Mouse (Mus musculus) embryonic fibroblast, embryonic 13.5 days (primary cell): ENCODE results near the gene Cdh13.
A peak's percentile ranks its signal among the peaks of the same experiment; 100 is the strongest.

ENCODE experiments used
- CTCF ChIP-seq: IDR thresholded peaks from 2 replicates; pipeline ENCODE4 v1.5.1; 2011; ENCODE audit warnings: mild to moderate bottlenecking, control low read depth, low read length, moderate library complexity, borderline replicate concordance; ENCODE audit not compliant: insufficient read depth
- POLR2A ChIP-seq: IDR thresholded peaks from 2 replicates; pipeline ENCODE4 v1.6.1; 2011; ENCODE audit warnings: low read depth, mild to moderate bottlenecking, control low read depth, low read length, moderate library complexity

GRCm38 (mm10) chr8:118284112-118285029 lies 838 bp downstream of the Cdh13 start:
- no peak for TF ChIP-seq CTCF
- peak; percentile 50; the same call in 1 of the 2 replicates for TF ChIP-seq POLR2A
